Mouse (Mus musculus): Measurements from ENCODE around the gene Dgki. TPM values are rescaled to one million over a fixed set of nuclear protein-coding genes. Genes with fewer than 3 reads are reported as not detected.
"Not testable (repeated sequence)": the region's sequence is repeated elsewhere in the genome, so short reads cannot be mapped to it uniquely, and the experiment has no call there.

Gene Dgki
- polyA plus RNA-seq, 1 experiment, result not detected

DNA sequence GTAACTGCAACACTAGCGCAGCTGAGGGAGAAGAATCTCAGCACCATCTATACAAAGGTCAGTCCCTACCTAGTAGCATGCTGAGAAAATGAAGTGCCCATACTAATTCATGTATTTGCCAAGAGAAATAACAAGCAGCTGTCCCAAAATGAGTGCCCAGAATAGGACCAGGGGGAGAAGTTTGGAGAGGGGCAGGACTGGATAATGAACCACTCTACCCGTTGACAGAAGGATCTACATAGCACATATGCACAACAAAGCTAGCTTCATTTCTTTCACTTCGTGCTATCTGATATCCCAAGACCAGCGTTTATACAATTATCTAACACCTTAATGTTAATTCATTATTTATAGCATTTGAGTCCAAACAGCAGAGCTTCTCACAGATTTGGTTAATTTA, 168.7 kb downstream of the Dgki start:
- Histone ChIP-seq H3K36me3 (ENCODE audit: control insufficient read depth, insufficient read depth) (no peaks in the 10 kb centered on the region), H3K4me3 (ENCODE audit: insufficient read depth, poor library complexity, severe bottlenecking) (no peak overlapping the region), H3K79me3 (ENCODE audit: low read depth) (no peaks in the 10 kb centered on the region), H3K79me2 (ENCODE audit: control insufficient read depth, insufficient read depth) (no peaks in the 10 kb centered on the region), H3K27me3 (ENCODE audit: control insufficient read depth, insufficient read depth, insufficient read length) (no peaks in the 10 kb centered on the region), H3ac (ENCODE audit: control insufficient read depth, insufficient read length, low read depth) (no peak overlapping the region)
- TF ChIP-seq MYOG (IDR thresholded peaks at IDR 0.05; ENCODE audit: control insufficient read depth, extremely low read depth, insufficient read length) (no peak), MYOD1 (IDR thresholded peaks at IDR 0.05; ENCODE audit: control insufficient read depth, insufficient read length, low read depth) (no peak), MAX (IDR thresholded peaks at IDR 0.05) (no peak), USF1 (IDR thresholded peaks at IDR 0.05; ENCODE audit: low read depth) (no peak), FOSL1 (IDR thresholded peaks at IDR 0.05; ENCODE audit: insufficient read depth, low read length, poor library complexity, severe bottlenecking) (no peak), CEBPB (IDR thresholded peaks at IDR 0.05; ENCODE audit: low read depth) (no peak), CTCF (IDR thresholded peaks at IDR 0.05; ENCODE audit: control insufficient read depth, insufficient read depth, insufficient read length) (no peak)

DNA sequence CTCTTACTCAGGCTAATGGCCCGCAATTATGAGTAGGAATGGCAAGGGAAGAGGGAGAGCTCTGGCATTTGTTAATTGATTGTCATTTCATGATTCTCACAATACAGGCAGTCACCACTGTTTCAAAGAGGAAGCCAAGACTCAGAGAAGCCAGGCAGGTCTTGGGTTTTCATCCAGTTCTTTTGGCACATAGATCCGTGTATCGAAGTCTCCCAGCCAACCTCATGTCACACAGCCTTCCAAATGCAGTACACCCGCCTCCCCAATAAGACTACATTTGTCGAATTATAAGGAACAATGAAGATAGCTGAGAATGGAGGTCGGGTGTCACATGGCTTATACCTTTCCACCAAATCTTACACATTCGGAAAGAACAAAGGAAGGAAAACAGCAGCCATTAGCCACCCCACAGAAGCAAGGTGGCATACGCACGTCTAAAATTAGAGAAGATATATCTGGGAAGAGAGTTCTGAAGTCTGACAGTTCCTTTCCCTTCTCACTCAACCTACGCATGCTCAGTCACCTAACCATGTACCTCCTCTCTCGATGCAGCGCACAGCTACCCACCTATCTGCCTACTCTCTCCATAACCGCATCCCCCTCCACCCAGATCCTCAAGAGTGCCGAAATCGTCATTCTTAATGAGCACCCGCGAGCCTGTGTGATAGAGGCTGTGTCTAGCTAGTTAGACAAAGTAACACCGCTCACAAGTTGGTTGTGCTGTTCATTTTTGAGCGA, 179.4 kb downstream of the Dgki start:
- H3K27me3 ChIP-seq (ENCODE audit: control insufficient read depth, insufficient read depth, insufficient read length), result no peaks in the 10 kb centered on the region
- no peak overlapping the region for H3K4me3 ChIP-seq (ENCODE audit: insufficient read depth, poor library complexity, severe bottlenecking)
- no peak overlapping the region for H3ac ChIP-seq (ENCODE audit: control insufficient read depth, insufficient read length, low read depth)
- TF ChIP-seq USF1 (IDR thresholded peaks at IDR 0.05; ENCODE audit: low read depth) (no peak), MYOD1 (IDR thresholded peaks at IDR 0.05; ENCODE audit: control insufficient read depth, insufficient read length, low read depth) (no peak), CEBPB (IDR thresholded peaks at IDR 0.05; ENCODE audit: low read depth) (no peak), MAX (IDR thresholded peaks at IDR 0.05) (no peak), FOSL1 (IDR thresholded peaks at IDR 0.05; ENCODE audit: insufficient read depth, low read length, poor library complexity, severe bottlenecking) (no peak), MYOG (IDR thresholded peaks at IDR 0.05; ENCODE audit: control insufficient read depth, extremely low read depth, insufficient read length) (no peak), CTCF (IDR thresholded peaks at IDR 0.05; ENCODE audit: control insufficient read depth, insufficient read depth, insufficient read length) (no peak)
- H3K79me2 ChIP-seq (ENCODE audit: control insufficient read depth, insufficient read depth), result no peaks in the 10 kb centered on the region
- H3K79me3 ChIP-seq (ENCODE audit: low read depth), result no peaks in the 10 kb centered on the region
- no peaks in the 10 kb centered on the region for H3K36me3 ChIP-seq (ENCODE audit: control insufficient read depth, insufficient read depth)

DNA sequence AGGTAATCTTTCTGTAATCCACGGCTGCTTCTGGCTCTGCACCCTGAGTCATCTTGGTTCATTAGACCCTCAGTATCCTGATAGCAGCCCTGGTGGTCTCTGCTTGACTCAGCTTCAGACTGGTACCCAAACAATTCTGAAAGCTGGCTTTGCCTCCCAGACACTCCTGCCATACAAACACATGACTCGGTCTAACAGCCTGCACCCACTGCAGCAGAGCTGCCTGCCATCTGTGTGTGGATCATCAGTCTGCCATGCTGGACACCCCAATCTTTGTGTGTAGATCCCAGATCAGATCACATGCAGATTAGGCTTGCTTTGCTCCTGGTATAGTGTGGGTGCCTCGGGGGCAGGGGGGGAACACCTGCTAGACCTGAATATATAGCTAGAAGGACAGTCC, 180.8 kb downstream of the Dgki start:
- H3K79me3 ChIP-seq (ENCODE audit: low read depth), result no peaks in the 10 kb centered on the region
- TF ChIP-seq MYOG (IDR thresholded peaks at IDR 0.05; ENCODE audit: control insufficient read depth, extremely low read depth, insufficient read length), result no peak
- no peak for TF ChIP-seq MAX (IDR thresholded peaks at IDR 0.05)
- no peak overlapping the region for H3K4me3 ChIP-seq (ENCODE audit: insufficient read depth, poor library complexity, severe bottlenecking)
- no peak overlapping the region for H3ac ChIP-seq (ENCODE audit: control insufficient read depth, insufficient read length, low read depth)
- no peaks in the 10 kb centered on the region for H3K36me3 ChIP-seq (ENCODE audit: control insufficient read depth, insufficient read depth)
- no peaks in the 10 kb centered on the region for H3K79me2 ChIP-seq (ENCODE audit: control insufficient read depth, insufficient read depth)
- no peaks in the 10 kb centered on the region for H3K27me3 ChIP-seq (ENCODE audit: control insufficient read depth, insufficient read depth, insufficient read length)

DNA sequence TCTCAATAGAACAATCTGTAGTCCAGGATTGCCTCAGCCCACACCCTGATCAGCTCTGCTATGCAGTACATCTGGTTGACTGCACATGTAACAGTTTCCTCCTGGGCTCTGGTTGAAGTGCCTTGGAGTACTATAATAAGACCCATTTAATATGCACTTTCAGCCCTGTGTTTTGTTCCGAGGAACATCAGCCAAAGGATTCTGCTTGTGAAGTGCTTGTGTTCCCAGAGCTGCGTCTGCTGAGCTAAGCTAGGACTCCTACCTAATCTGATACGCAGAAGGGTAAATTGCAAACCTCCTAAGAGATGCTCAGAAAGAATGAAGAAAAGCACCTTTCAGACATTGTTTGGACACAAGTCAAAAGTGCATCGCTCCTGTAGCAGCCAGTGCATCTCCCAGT, 186.9 kb downstream of the Dgki start:
- H3K79me2 ChIP-seq (ENCODE audit: control insufficient read depth, insufficient read depth), result no peaks in the 10 kb centered on the region
- TF ChIP-seq CTCF (IDR thresholded peaks at IDR 0.05; ENCODE audit: control insufficient read depth, insufficient read depth, insufficient read length), result no peak
- no peak for TF ChIP-seq MYOG (IDR thresholded peaks at IDR 0.05; ENCODE audit: control insufficient read depth, extremely low read depth, insufficient read length)
- no peak for TF ChIP-seq FOSL1 (IDR thresholded peaks at IDR 0.05; ENCODE audit: insufficient read depth, low read length, poor library complexity, severe bottlenecking)
- no peak for TF ChIP-seq CEBPB (IDR thresholded peaks at IDR 0.05; ENCODE audit: low read depth)
- no peak for TF ChIP-seq USF1 (IDR thresholded peaks at IDR 0.05; ENCODE audit: low read depth)
- no peak for TF ChIP-seq MYOD1 (IDR thresholded peaks at IDR 0.05; ENCODE audit: control insufficient read depth, insufficient read length, low read depth)
- no peaks in the 10 kb centered on the region for H3K27me3 ChIP-seq (ENCODE audit: control insufficient read depth, insufficient read depth, insufficient read length)
- no peaks in the 10 kb centered on the region for H3K36me3 ChIP-seq (ENCODE audit: control insufficient read depth, insufficient read depth)
- H3ac ChIP-seq (ENCODE audit: control insufficient read depth, insufficient read length, low read depth), result no peak overlapping the region
- H3K79me3 ChIP-seq (ENCODE audit: low read depth), result no peaks in the 10 kb centered on the region
- H3K4me3 ChIP-seq (ENCODE audit: insufficient read depth, poor library complexity, severe bottlenecking), result no peak overlapping the region

DNA sequence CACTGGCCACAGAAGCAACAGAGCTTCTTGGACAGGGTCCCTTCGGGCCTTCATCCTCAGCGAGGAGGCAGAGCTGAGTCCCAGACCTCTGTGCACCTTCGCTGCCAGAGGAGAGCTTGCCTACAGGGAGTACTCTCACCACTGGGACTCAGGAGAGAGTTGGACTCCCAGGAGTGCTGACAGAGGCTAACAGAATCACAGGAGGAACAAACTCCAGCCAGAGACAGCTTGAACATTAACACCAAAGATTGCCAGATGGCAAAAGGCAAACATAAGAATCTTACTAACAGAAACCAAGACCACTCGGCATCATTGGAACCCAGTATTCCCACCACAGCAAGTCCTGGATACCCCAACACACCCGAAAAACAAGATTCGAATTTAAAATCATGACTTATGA, 193.7 kb downstream of the Dgki start:
- H3K79me3 ChIP-seq (ENCODE audit: low read depth); H3K79me2 ChIP-seq (ENCODE audit: control insufficient read depth, insufficient read depth); H3K27me3 ChIP-seq (ENCODE audit: control insufficient read depth, insufficient read depth, insufficient read length); H3K4me3 ChIP-seq (ENCODE audit: insufficient read depth, poor library complexity, severe bottlenecking); H3K36me3 ChIP-seq (ENCODE audit: control insufficient read depth, insufficient read depth); H3ac ChIP-seq (ENCODE audit: control insufficient read depth, insufficient read length, low read depth): not testable (repeated sequence)

DNA sequence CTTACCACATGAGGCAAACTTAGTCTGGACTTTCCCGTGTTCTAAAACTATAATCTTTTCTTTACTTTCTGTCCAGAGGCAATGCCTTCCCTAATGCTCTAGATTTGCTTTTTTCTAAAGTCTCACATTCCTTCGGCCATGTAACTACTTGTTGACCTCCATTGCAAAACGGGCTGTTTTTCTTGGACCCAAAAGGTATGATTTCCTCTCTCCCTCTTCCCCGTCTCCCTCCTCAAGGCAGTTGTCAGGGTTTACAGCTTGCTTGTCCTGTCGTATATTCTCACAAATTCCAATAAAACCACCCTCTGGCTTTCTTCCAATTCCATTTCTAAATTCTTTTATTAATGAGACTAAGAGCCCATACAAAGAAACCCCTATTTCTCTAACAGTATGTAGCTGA, 199.6 kb downstream of the Dgki start:
- H3K79me3 ChIP-seq (ENCODE audit: low read depth), result no peaks in the 10 kb centered on the region
- H3K79me2 ChIP-seq (ENCODE audit: control insufficient read depth, insufficient read depth), result no peaks in the 10 kb centered on the region
- no peak overlapping the region for H3ac ChIP-seq (ENCODE audit: control insufficient read depth, insufficient read length, low read depth)
- H3K27me3 ChIP-seq (ENCODE audit: control insufficient read depth, insufficient read depth, insufficient read length), result no peaks in the 10 kb centered on the region
- H3K36me3 ChIP-seq (ENCODE audit: control insufficient read depth, insufficient read depth), result no peaks in the 10 kb centered on the region
- H3K4me3 ChIP-seq (ENCODE audit: insufficient read depth, poor library complexity, severe bottlenecking), result no peak overlapping the region
- no peak for TF ChIP-seq USF1 (IDR thresholded peaks at IDR 0.05; ENCODE audit: low read depth)
- TF ChIP-seq CEBPB (IDR thresholded peaks at IDR 0.05; ENCODE audit: low read depth), result no peak
- TF ChIP-seq MAX (IDR thresholded peaks at IDR 0.05), result no peak
- no peak for TF ChIP-seq MYOG (IDR thresholded peaks at IDR 0.05; ENCODE audit: control insufficient read depth, extremely low read depth, insufficient read length)
- no peak for TF ChIP-seq FOSL1 (IDR thresholded peaks at IDR 0.05; ENCODE audit: insufficient read depth, low read length, poor library complexity, severe bottlenecking)
- no peak for TF ChIP-seq CTCF (IDR thresholded peaks at IDR 0.05; ENCODE audit: control insufficient read depth, insufficient read depth, insufficient read length)
- TF ChIP-seq MYOD1 (IDR thresholded peaks at IDR 0.05; ENCODE audit: control insufficient read depth, insufficient read length, low read depth), result no peak
